Mouse (Mus musculus): Measurements from ENCODE around the gene Eif3k. TPM values are rescaled to one million over a fixed set of nuclear protein-coding genes. Genes with fewer than 3 reads are reported as not detected.
A peak's percentile ranks its signal among the peaks of the same experiment; 100 is the strongest.

Eif3k gene
- polyA plus RNA-seq, 1 experiment from 2014 or later = 359 TPM

DNA sequence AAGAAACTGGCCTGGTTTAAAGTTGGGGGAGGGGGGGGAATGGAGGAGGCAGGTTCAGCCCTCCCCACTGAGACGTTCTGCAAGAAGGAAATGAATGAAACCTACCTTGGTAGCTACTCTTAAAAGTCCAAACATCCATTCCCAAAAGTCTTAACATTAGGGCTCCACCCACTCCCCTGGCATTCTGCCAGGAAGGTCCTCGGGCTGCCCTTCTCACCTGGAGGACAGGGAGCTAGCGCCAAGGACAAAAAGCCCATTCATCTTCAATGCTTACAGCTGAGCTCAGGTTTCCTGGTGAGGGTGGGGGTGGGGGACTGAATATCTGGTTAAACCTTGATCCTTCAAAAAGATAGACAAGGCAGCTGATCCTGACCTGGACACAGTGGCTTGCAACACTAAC lies 52.3 kb downstream of the Eif3k start:
- peaks cover 66% of the 10 kb centered on the region for H3K4me1 ChIP-seq (replicated peaks)

DNA sequence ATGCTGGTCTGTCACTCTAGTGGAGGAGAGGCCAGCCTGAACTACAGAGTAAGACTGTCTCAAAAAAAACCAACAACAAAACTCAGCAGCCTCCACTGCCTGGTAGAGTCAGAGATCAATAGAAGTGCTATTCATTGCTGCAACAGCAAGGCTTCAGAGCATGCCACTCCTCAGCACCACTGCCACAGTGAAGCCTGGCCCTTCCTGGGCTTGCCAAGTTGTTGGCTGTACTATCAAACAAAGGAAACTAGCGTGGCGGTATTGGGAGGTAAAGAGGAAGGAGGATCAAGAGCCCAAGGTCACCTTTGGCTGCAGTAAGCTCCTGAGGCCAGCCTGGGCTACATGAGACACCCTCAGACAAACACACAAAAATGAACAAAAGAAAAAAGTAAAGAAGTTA lies 55.5 kb downstream of the Eif3k start:
- no peak overlapping the region for H3K9ac ChIP-seq
- H3K9me3 ChIP-seq = no peaks in the 10 kb centered on the region
- H3K36me3 ChIP-seq = 0 out of 2 replicates have a peak, but pooled peaks cover 5% of the 10 kb centered on the region

More for the DNA sequence above, 52.3 kb downstream of the Eif3k start:
- H3K9me3 ChIP-seq = no peaks in the 10 kb centered on the region
- H3K9ac ChIP-seq = no peak overlapping the region
- no peak for ATAC-seq
- no peaks in the 10 kb centered on the region for H3K36me3 ChIP-seq
- peak overlapping the region; percentile 81; the same call in 1 of the 2 replicates for H3K27ac ChIP-seq
- H3K4me3 ChIP-seq (replicated peaks) = no peak overlapping the region
- no peak overlapping the region for H3K4me2 ChIP-seq (replicated peaks)
- no peaks in the 10 kb centered on the region for H3K27me3 ChIP-seq (replicated peaks)
- 16% methylated on average over 3 of the region's 3 CpGs for WGBS

GRCm38 (mm10) chr7:28925317-28925716 lies 56.3 kb downstream of the Eif3k start:
- 5% methylated on average over 9 of the region's 9 CpGs for WGBS
- H3K27ac ChIP-seq = peak overlapping the region; percentile 87
- no peak overlapping the region for H3K9ac ChIP-seq
- H3K4me1 ChIP-seq (replicated peaks) = peaks cover 77% of the 10 kb centered on the region
- no peaks in the 10 kb centered on the region for H3K27me3 ChIP-seq (replicated peaks)
- no peaks in the 10 kb centered on the region for H3K9me3 ChIP-seq
- H3K4me2 ChIP-seq (replicated peaks) = peak overlapping the region; percentile 41
- no peak overlapping the region for H3K4me3 ChIP-seq (replicated peaks)
- H3K36me3 ChIP-seq = 0 out of 2 replicates have a peak, but pooled peaks cover 5% of the 10 kb centered on the region
- ATAC-seq = peak; percentile 93

More for the DNA sequence above, 55.5 kb downstream of the Eif3k start:
- ATAC-seq = no peak
- 44% methylated on average over 2 of the region's 2 CpGs for WGBS
- peaks cover 75% of the 10 kb centered on the region for H3K4me1 ChIP-seq (replicated peaks)
- peak overlapping the region; percentile 87 for H3K27ac ChIP-seq
- no peak overlapping the region for H3K4me3 ChIP-seq (replicated peaks)
- no peaks in the 10 kb centered on the region for H3K27me3 ChIP-seq (replicated peaks)
- H3K4me2 ChIP-seq (replicated peaks) = no peak overlapping the region

GRCm38 (mm10) chr7:28924802-28925201 lies 56.9 kb downstream of the Eif3k start:
- peaks cover 77% of the 10 kb centered on the region for H3K4me1 ChIP-seq (replicated peaks)
- peak overlapping the region; percentile 41 for H3K4me2 ChIP-seq (replicated peaks)
- 49% methylated on average over 3 of the region's 3 CpGs for WGBS
- H3K9ac ChIP-seq = no peak overlapping the region
- H3K36me3 ChIP-seq = 0 out of 2 replicates have a peak, but pooled peaks cover 5% of the 10 kb centered on the region
- peak; percentile 7 for ATAC-seq
- no peaks in the 10 kb centered on the region for H3K27me3 ChIP-seq (replicated peaks)
- H3K4me3 ChIP-seq (replicated peaks) = no peak overlapping the region
- H3K27ac ChIP-seq = peak overlapping the region; percentile 87
- H3K9me3 ChIP-seq = no peaks in the 10 kb centered on the region

DNA sequence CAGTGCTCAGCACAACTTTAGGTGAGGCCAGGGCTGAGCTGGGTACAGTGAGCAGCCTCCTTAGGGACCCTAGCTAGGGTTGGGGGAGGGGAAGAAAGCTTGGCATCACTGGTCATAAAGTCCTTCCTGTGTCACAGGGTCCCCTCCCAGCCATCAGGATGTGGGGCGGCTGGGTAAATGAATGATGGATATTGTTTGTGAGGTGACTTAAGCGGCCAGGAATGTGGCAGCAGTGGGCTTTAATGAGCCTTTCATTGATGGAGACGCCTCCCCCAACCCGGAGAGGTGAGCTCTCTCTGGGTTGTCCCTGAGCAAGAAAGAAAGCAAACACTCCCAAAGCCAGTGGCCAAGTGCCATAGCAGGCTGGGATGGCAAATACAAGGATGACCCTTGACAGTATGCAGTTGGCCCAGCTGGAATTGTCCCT lies 57.8 kb downstream of the Eif3k start:
- 0 out of 2 replicates have a peak, but pooled peaks have one; percentile 5 for ATAC-seq
- peak overlapping the region; percentile 41; the same call in 1 of the 2 replicates for H3K4me2 ChIP-seq (replicated peaks)
- H3K4me1 ChIP-seq (replicated peaks) = peaks cover 77% of the 10 kb centered on the region
- 0 out of 2 replicates have a peak overlapping the region, but pooled peaks have one; percentile 6 for H3K9ac ChIP-seq
- H3K27me3 ChIP-seq (replicated peaks) = no peaks in the 10 kb centered on the region
- H3K36me3 ChIP-seq = 0 out of 2 replicates have a peak, but pooled peaks cover 5% of the 10 kb centered on the region
- 16% methylated on average over 4 of the region's 4 CpGs for WGBS
- H3K27ac ChIP-seq = peak overlapping the region; percentile 87
- no peaks in the 10 kb centered on the region for H3K9me3 ChIP-seq
- H3K4me3 ChIP-seq (replicated peaks) = no peak overlapping the region

DNA sequence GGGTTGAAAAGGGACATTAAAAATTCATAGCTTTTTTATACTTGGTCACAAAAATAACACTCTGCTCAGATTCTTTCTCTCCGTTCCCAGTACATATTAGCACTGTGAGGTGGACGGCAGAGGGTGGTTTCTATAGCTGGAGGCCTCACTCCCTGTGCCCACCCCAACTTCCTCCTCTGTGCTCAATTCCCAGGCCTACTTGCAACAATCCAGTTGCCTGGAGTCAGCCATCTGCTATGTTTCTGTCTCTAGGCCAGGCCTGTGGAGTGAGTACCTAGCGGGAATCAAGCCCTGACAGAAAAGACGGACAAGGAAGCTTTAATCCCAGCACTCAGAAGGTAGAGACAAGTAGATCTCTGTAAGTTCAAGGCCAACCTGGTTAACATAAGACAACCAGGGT lies 59.1 kb downstream of the Eif3k start:
- peaks cover 87% of the 10 kb centered on the region for H3K4me1 ChIP-seq (replicated peaks)
- H3K27me3 ChIP-seq (replicated peaks) = no peaks in the 10 kb centered on the region
- no peak overlapping the region for H3K27ac ChIP-seq
- no peak for ATAC-seq
- no peaks in the 10 kb centered on the region for H3K9me3 ChIP-seq
- H3K9ac ChIP-seq = no peak overlapping the region
- 67% methylated on average over 4 of the region's 4 CpGs for WGBS
- 0 out of 2 replicates have a peak, but pooled peaks cover 5% of the 10 kb centered on the region for H3K36me3 ChIP-seq
- H3K4me3 ChIP-seq (replicated peaks) = no peak overlapping the region
- H3K4me2 ChIP-seq (replicated peaks) = no peak overlapping the region

DNA sequence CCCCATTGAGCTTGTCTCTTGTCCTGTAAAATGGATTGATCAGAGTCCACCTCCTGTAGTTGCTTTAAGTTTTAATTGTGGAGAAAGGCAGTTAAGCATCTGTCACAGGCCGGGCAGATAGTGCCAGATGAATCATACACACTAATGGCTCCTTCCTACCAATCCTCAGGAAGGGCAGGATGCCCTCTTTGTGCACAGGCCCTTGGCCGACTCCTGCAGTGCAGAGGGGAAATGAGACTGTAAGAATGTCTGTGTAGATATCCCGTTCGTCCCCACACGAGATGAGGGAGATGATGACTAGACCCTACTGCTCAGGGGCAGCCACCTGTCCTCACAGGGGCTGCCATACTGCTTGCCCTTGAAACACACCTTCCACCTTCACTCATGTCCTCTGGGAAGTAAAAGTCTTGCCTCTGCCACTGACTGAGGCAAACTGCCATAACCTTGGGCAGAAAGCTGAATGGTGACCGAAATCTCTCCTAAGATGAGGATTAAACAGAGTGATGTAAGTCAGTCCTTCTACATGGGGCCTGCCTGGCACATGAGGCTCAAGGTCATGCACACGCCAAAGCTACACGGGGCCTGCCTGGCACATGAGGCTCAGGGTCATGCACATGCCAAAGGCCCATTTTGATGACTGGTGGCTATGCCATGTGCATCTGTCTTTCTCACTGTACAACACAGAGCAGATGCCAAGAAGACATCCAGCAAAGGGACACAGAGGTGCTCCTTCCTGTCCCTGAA lies 59.8 kb downstream of the Eif3k start:
- Histone ChIP-seq H3K36me3 (0 out of 2 replicates have a peak, but pooled peaks cover 5% of the 10 kb centered on the region), H3K4me2 (replicated peaks) (no peak overlapping the region), H3K4me1 (replicated peaks) (peaks cover 93% of the 10 kb centered on the region), H3K9me3 (no peaks in the 10 kb centered on the region), H3K4me3 (replicated peaks) (no peak overlapping the region), H3K27ac (peak overlapping the region; percentile 28; the same call in 1 of the 2 replicates), H3K27me3 (replicated peaks) (no peaks in the 10 kb centered on the region), H3K9ac (no peak overlapping the region)
- 80% methylated on average over 8 of the region's 8 CpGs for WGBS
- no peak for ATAC-seq

Other genes starting within 250 kb of the Eif3k start
- 136 and 143 TPM in 2 replicates for gene Mrps12, start 240.0 kb downstream of the Eif3k start, polyA plus RNA-seq (2015; fragmentation: Nextera tagmentation; extraction: Ambion mirVana)
- 22.6 and 25.1 TPM in 2 replicates for gene Sars2, start 239.9 kb downstream of the Eif3k start, polyA plus RNA-seq (2015; fragmentation: Nextera tagmentation; extraction: Ambion mirVana)
- not detected in 2 replicates for gene Ccer2, start 225.7 kb downstream of the Eif3k start, polyA plus RNA-seq (2015; fragmentation: Nextera tagmentation; extraction: Ambion mirVana)
- 54.9 and 60.3 TPM in 2 replicates for gene Sirt2, start 215.1 kb downstream of the Eif3k start, polyA plus RNA-seq (2015; fragmentation: Nextera tagmentation; extraction: Ambion mirVana)
- 40.2 and 43.7 TPM in 2 replicates for gene Nfkbib, start 214.4 kb downstream of the Eif3k start, polyA plus RNA-seq (2015; fragmentation: Nextera tagmentation; extraction: Ambion mirVana)
- gene Rinl, start 192.9 kb downstream of the Eif3k start, polyA plus RNA-seq (2015; fragmentation: Nextera tagmentation; extraction: Ambion mirVana) = 4.5 and 5.6 TPM in 2 replicates
- 210 and 237 TPM in 2 replicates for gene Hnrnpl, start 173.3 kb downstream of the Eif3k start, polyA plus RNA-seq (2015; fragmentation: Nextera tagmentation; extraction: Ambion mirVana)
- 234 and 260 TPM in 2 replicates for gene Ech1, start 156.6 kb downstream of the Eif3k start, polyA plus RNA-seq (2015; fragmentation: Nextera tagmentation; extraction: Ambion mirVana)
- 1,462 and 1,582 TPM in 2 replicates for gene Lgals4, start 148.0 kb downstream of the Eif3k start, polyA plus RNA-seq (2015; fragmentation: Nextera tagmentation; extraction: Ambion mirVana)
- 0.98 and 1.4 TPM in 2 replicates for gene Lgals7, start 118.0 kb downstream of the Eif3k start, polyA plus RNA-seq (2015; fragmentation: Nextera tagmentation; extraction: Ambion mirVana)
- 0.30 TPM in 2 replicates for gene Capn12, start 100.4 kb downstream of the Eif3k start, polyA plus RNA-seq (2015; fragmentation: Nextera tagmentation; extraction: Ambion mirVana)
- gene Actn4, start 19.5 kb downstream of the Eif3k start, polyA plus RNA-seq (2015; fragmentation: Nextera tagmentation; extraction: Ambion mirVana) = 340 and 361 TPM in 2 replicates
- 6.3 and 7.7 TPM in 2 replicates for gene Map4k1, start 186 bp upstream of the Eif3k start, polyA plus RNA-seq (2015; fragmentation: Nextera tagmentation; extraction: Ambion mirVana)
- gene Ryr1, start 143.3 kb upstream of the Eif3k start, polyA plus RNA-seq (2015; fragmentation: Nextera tagmentation; extraction: Ambion mirVana) = 0.67 and 1.00 TPM in 2 replicates
- gene Rasgrp4, start 153.0 kb upstream of the Eif3k start, polyA plus RNA-seq (2015; fragmentation: Nextera tagmentation; extraction: Ambion mirVana) = 0.44 and 0.62 TPM in 2 replicates
- 48.7 and 49.3 TPM in 2 replicates for gene Fam98c, start 174.4 kb upstream of the Eif3k start, polyA plus RNA-seq (2015; fragmentation: Nextera tagmentation; extraction: Ambion mirVana)
- 0.49 and 0.76 TPM in 2 replicates for gene Ggn, start 188.3 kb upstream of the Eif3k start, polyA plus RNA-seq (2015; fragmentation: Nextera tagmentation; extraction: Ambion mirVana)
- gene Spred3, start 188.5 kb upstream of the Eif3k start, polyA plus RNA-seq (2015; fragmentation: Nextera tagmentation; extraction: Ambion mirVana) = 1.4 and 2.0 TPM in 2 replicates
- gene Psmd8, start 198.8 kb upstream of the Eif3k start, polyA plus RNA-seq (2015; fragmentation: Nextera tagmentation; extraction: Ambion mirVana) = 244 and 249 TPM in 2 replicates
- 0.81 and 0.99 TPM in 2 replicates for gene Catsperg1, start 232.2 kb upstream of the Eif3k start, polyA plus RNA-seq (2015; fragmentation: Nextera tagmentation; extraction: Ambion mirVana)